Mouse (Mus musculus) forebrain, embryonic 15.5 days (tissue): Measurements from ENCODE around the gene Zbtb5. TPM values are rescaled to one million over a fixed set of nuclear protein-coding genes. Genes with fewer than 3 reads are reported as not detected.

ENCODE experiments used
- ATAC-seq: fragments of 200-750 bp; cut with Nextera tagmentation; replicated peaks from 2 replicates; pipeline ENCODE4 v1.8.0; 2017; ENCODE audit warnings: mild to moderate bottlenecking, moderate TSS enrichment, moderate library complexity
- H3K27ac ChIP-seq: fragments of 300-500 bp; sonication (generic); replicated peaks from 2 replicates; pipeline ENCODE4 v1.5.1; 2015; ENCODE audit warnings: mild to moderate bottlenecking, inconsistent platforms
- H3K27me3 ChIP-seq: fragments of 300-500 bp; sonication (generic); 2 replicates; pipeline ENCODE4 v1.6.1; 2015; ENCODE audit warnings: inconsistent platforms
- H3K36me3 ChIP-seq: fragments of 300-500 bp; sonication (generic); 2 replicates; pipeline ENCODE4 v1.6.1; 2015; ENCODE audit warnings: mild to moderate bottlenecking, inconsistent platforms
- H3K4me1 ChIP-seq: fragments of 300-500 bp; sonication (generic); 2 replicates; pipeline ENCODE4 v1.6.1; 2015; ENCODE audit warnings: inconsistent platforms
- H3K4me2 ChIP-seq: fragments of 300-500 bp; sonication (generic); replicated peaks from 2 replicates; pipeline ENCODE4 v1.6.1; 2015; ENCODE audit warnings: mild to moderate bottlenecking, inconsistent platforms
- H3K4me3 ChIP-seq: fragments of 300-500 bp; sonication (generic); 2 replicates; pipeline ENCODE4 v1.5.1; 2015; ENCODE audit warnings: mild to moderate bottlenecking, inconsistent platforms
- H3K9ac ChIP-seq: fragments of 300-500 bp; sonication (generic); replicated peaks from 2 replicates; pipeline ENCODE4 v1.6.1; 2015; ENCODE audit warnings: mild to moderate bottlenecking, inconsistent platforms
- H3K9me3 ChIP-seq: fragments of 300-500 bp; sonication (generic); 2 replicates; pipeline ENCODE4 v1.6.1; 2016; ENCODE audit warnings: inconsistent platforms
- WGBS: fragments of 180-500 bp; shearing (Covaris S2); methylation state at CpG from one replicate; pipeline ENCODE4 v1.1.7; 2015; ENCODE audit warnings: mixed read lengths; 5-methylcytosine and 5-hydroxymethylcytosine counted together
- polyA plus RNA-seq: library from polyadenylated mRNA; unstranded; fragments of >200 nt; fragmentation: Nextera tagmentation; extraction: Ambion mirVana; gene quantifications from 2 replicates; pipeline ENCODE4 v1.2.1, GENCODE M21; 2015

The Zbtb5 gene
- polyA plus RNA-seq, 1 experiment from 2014 or later: 46.7 TPM

- WGBS: 90% methylated on average over 10 of the region's 10 CpGs
- Histone ChIP-seq H3K27me3 (no peaks in the 10 kb centered on the region), H3K9ac (no peak overlapping the region), H3K36me3 (no peaks in the 10 kb centered on the region), H3K4me3 (no peak overlapping the region), H3K9me3 (no peaks in the 10 kb centered on the region), H3K4me2 (no peak overlapping the region), H3K4me1 (peaks cover 17% of the 10 kb centered on the region), H3K27ac (no peak overlapping the region)
- ATAC-seq: no peak
These were observed 35.1 kb downstream of the Zbtb5 start for GRCm38 (mm10) chr4:44976921-44977710.

GRCm38 (mm10) chr4:44976026-44976615 is 36.1 kb downstream of the Zbtb5 start:
- no peak overlapping the region for H3K9ac ChIP-seq
- H3K36me3 ChIP-seq: no peaks in the 10 kb centered on the region
- WGBS: 84% methylated on average over 6 of the region's 6 CpGs
- no peaks in the 10 kb centered on the region for H3K27me3 ChIP-seq
- H3K4me2 ChIP-seq: no peak overlapping the region
- no peak overlapping the region for H3K4me3 ChIP-seq
- no peaks in the 10 kb centered on the region for H3K9me3 ChIP-seq
- H3K27ac ChIP-seq: no peak overlapping the region
- H3K4me1 ChIP-seq: peaks cover 9% of the 10 kb centered on the region
- no peak for ATAC-seq

GRCm38 (mm10) chr4:44974331-44974730 is 37.9 kb downstream of the Zbtb5 start:
- 78% methylated on average over 8 of the region's 8 CpGs for WGBS
- H3K4me2 ChIP-seq: no peak overlapping the region
- no peak overlapping the region for H3K9ac ChIP-seq
- peaks cover 5% of the 10 kb centered on the region; the same call in 1 of the 2 replicates for H3K4me1 ChIP-seq
- no peak for ATAC-seq
- no peak overlapping the region for H3K27ac ChIP-seq
- H3K36me3 ChIP-seq: no peaks in the 10 kb centered on the region
- no peaks in the 10 kb centered on the region for H3K27me3 ChIP-seq
- no peaks in the 10 kb centered on the region for H3K9me3 ChIP-seq
- no peak overlapping the region for H3K4me3 ChIP-seq

GRCm38 (mm10) chr4:44973871-44974270 is 38.3 kb downstream of the Zbtb5 start:
- 53% methylated on average over 14 of the region's 14 CpGs for WGBS
- ATAC-seq: no peak; the same call in 1 of the 2 replicates

GRCm38 (mm10) chr4:44973450-44973849 is 38.8 kb downstream of the Zbtb5 start:
- no peaks in the 10 kb centered on the region for H3K27me3 ChIP-seq
- H3K4me3 ChIP-seq: peak overlapping the region; percentile 18; the same call in 1 of the 2 replicates
- 11% methylated on average over 9 of the region's 9 CpGs for WGBS
- H3K27ac ChIP-seq: no peak overlapping the region
- peaks cover 5% of the 10 kb centered on the region; the same call in 1 of the 2 replicates for H3K4me1 ChIP-seq
- peak overlapping the region; percentile 25 for H3K4me2 ChIP-seq
- no peaks in the 10 kb centered on the region for H3K36me3 ChIP-seq
- H3K9me3 ChIP-seq: no peaks in the 10 kb centered on the region
- no peak overlapping the region for H3K9ac ChIP-seq
- ATAC-seq: peak; percentile 48

More at GRCm38 (mm10) chr4:44973871-44974270, 38.3 kb downstream of the Zbtb5 start:
- no peak overlapping the region for H3K9ac ChIP-seq
- H3K4me1 ChIP-seq: peaks cover 5% of the 10 kb centered on the region; the same call in 1 of the 2 replicates
- no peaks in the 10 kb centered on the region for H3K27me3 ChIP-seq
- H3K27ac ChIP-seq: no peak overlapping the region
- peak overlapping the region; percentile 18; the same call in 1 of the 2 replicates for H3K4me3 ChIP-seq
- no peaks in the 10 kb centered on the region for H3K36me3 ChIP-seq
- peak overlapping the region; percentile 25 for H3K4me2 ChIP-seq
- H3K9me3 ChIP-seq: no peaks in the 10 kb centered on the region

GRCm38 (mm10) chr4:44970612-44971110 is 41.6 kb downstream of the Zbtb5 start:
- no peaks in the 10 kb centered on the region for H3K36me3 ChIP-seq
- H3K9ac ChIP-seq: no peak overlapping the region
- 22% methylated on average over 10 of the region's 10 CpGs for WGBS
- no peaks in the 10 kb centered on the region for H3K9me3 ChIP-seq
- no peak for ATAC-seq
- peaks cover 5% of the 10 kb centered on the region; the same call in 1 of the 2 replicates for H3K4me1 ChIP-seq
- H3K27me3 ChIP-seq: no peaks in the 10 kb centered on the region
- H3K4me2 ChIP-seq: no peak overlapping the region
- H3K4me3 ChIP-seq: no peak overlapping the region
- no peak overlapping the region for H3K27ac ChIP-seq

- Histone ChIP-seq H3K9me3 (no peaks in the 10 kb centered on the region), H3K27ac (no peak overlapping the region), H3K4me1 (peaks cover 5% of the 10 kb centered on the region; the same call in 1 of the 2 replicates), H3K9ac (no peak overlapping the region), H3K4me3 (no peak overlapping the region), H3K4me2 (no peak overlapping the region), H3K36me3 (no peaks in the 10 kb centered on the region), H3K27me3 (no peaks in the 10 kb centered on the region)
- WGBS: 96% methylated on average over 7 of the region's 7 CpGs
- no peak for ATAC-seq
These were observed 42.2 kb downstream of the Zbtb5 start for GRCm38 (mm10) chr4:44970056-44970455.

- WGBS: 87% methylated on average over 8 of the region's 8 CpGs
- Histone ChIP-seq H3K27ac (no peak overlapping the region), H3K4me3 (no peak overlapping the region), H3K27me3 (no peaks in the 10 kb centered on the region), H3K36me3 (no peaks in the 10 kb centered on the region), H3K4me1 (no peaks in the 10 kb centered on the region), H3K9ac (no peak overlapping the region), H3K9me3 (no peaks in the 10 kb centered on the region), H3K4me2 (no peak overlapping the region)
- no peak for ATAC-seq
These were observed 44.8 kb downstream of the Zbtb5 start for GRCm38 (mm10) chr4:44967402-44967801.

- H3K9me3 ChIP-seq: no peaks in the 10 kb centered on the region
- H3K4me2 ChIP-seq: no peak overlapping the region
- no peak for ATAC-seq
- H3K4me3 ChIP-seq: no peak overlapping the region
- H3K9ac ChIP-seq: no peak overlapping the region
- H3K36me3 ChIP-seq: no peaks in the 10 kb centered on the region
- 83% methylated on average over 3 of the region's 3 CpGs for WGBS
- H3K27me3 ChIP-seq: no peaks in the 10 kb centered on the region
- no peak overlapping the region for H3K27ac ChIP-seq
- H3K4me1 ChIP-seq: no peaks in the 10 kb centered on the region
These were observed 46.5 kb downstream of the Zbtb5 start for GRCm38 (mm10) chr4:44965736-44966135.

GRCm38 (mm10) chr4:44965175-44965574 is 47.0 kb downstream of the Zbtb5 start:
- no peak for ATAC-seq
- Histone ChIP-seq H3K4me3 (no peak overlapping the region), H3K9me3 (no peaks in the 10 kb centered on the region), H3K4me1 (no peaks in the 10 kb centered on the region), H3K27ac (no peak overlapping the region), H3K27me3 (no peaks in the 10 kb centered on the region), H3K4me2 (no peak overlapping the region), H3K36me3 (no peaks in the 10 kb centered on the region), H3K9ac (no peak overlapping the region)
- 82% methylated on average over 2 of the region's 2 CpGs for WGBS

GRCm38 (mm10) chr4:44963156-44963555 is 49.1 kb downstream of the Zbtb5 start:
- WGBS: 73% methylated on average over 11 of the region's 11 CpGs
- no peak for ATAC-seq
- Histone ChIP-seq H3K36me3 (no peaks in the 10 kb centered on the region), H3K4me3 (no peak overlapping the region), H3K4me1 (no peaks in the 10 kb centered on the region), H3K27me3 (no peaks in the 10 kb centered on the region), H3K27ac (no peak overlapping the region), H3K4me2 (no peak overlapping the region), H3K9ac (no peak overlapping the region), H3K9me3 (no peaks in the 10 kb centered on the region)

GRCm38 (mm10) chr4:44959220-44959619 is 53.0 kb downstream of the Zbtb5 start:
- Histone ChIP-seq H3K4me3 (no peak overlapping the region), H3K9me3 (no peaks in the 10 kb centered on the region), H3K4me2 (no peak overlapping the region), H3K36me3 (no peaks in the 10 kb centered on the region), H3K9ac (no peak overlapping the region), H3K27me3 (no peaks in the 10 kb centered on the region), H3K27ac (no peak overlapping the region), H3K4me1 (no peaks in the 10 kb centered on the region)
- WGBS: 94% methylated on average over 13 of the region's 13 CpGs
- ATAC-seq: no peak
